Mouse (Mus musculus) neural tube, embryonic 13.5 days (tissue): ENCODE results near the gene Ermap. TPM values are rescaled to one million over a fixed set of nuclear protein-coding genes. Genes with fewer than 3 reads are reported as not detected.

Source experiments
- ATAC-seq: fragments of 200-750 bp; cut with Nextera tagmentation; 2 replicates; pipeline ENCODE4 v1.8.0; 2017; ENCODE audit warnings: low read depth, mild to moderate bottlenecking, moderate TSS enrichment, moderate library complexity
- H3K27ac ChIP-seq: fragments of 300-500 bp; sonication (generic); replicated peaks from 2 replicates; pipeline ENCODE4 v1.5.1; 2015; ENCODE audit warnings: moderate library complexity, mild to moderate bottlenecking, inconsistent platforms
- H3K27me3 ChIP-seq: fragments of 300-500 bp; sonication (generic); 2 replicates; pipeline ENCODE4 v1.6.1; 2015; ENCODE audit warnings: mild to moderate bottlenecking, inconsistent platforms
- H3K36me3 ChIP-seq: fragments of 300-500 bp; sonication (generic); 2 replicates; pipeline ENCODE4 v1.6.1; 2015; ENCODE audit warnings: mild to moderate bottlenecking, inconsistent platforms
- H3K4me1 ChIP-seq: fragments of 300-500 bp; sonication (generic); replicated peaks from 2 replicates; pipeline ENCODE4 v1.6.1; 2015; ENCODE audit warnings: inconsistent platforms
- H3K4me2 ChIP-seq: fragments of 300-500 bp; sonication (generic); 2 replicates; pipeline ENCODE4 v1.6.1; 2015; ENCODE audit warnings: inconsistent platforms, mild to moderate bottlenecking, moderate library complexity
- H3K4me3 ChIP-seq: fragments of 300-500 bp; sonication (generic); 2 replicates; pipeline ENCODE4 v1.5.1; 2015; ENCODE audit warnings: mild to moderate bottlenecking, inconsistent platforms
- H3K9ac ChIP-seq: fragments of 300-500 bp; sonication (generic); 2 replicates; pipeline ENCODE4 v1.6.1; 2015; ENCODE audit warnings: moderate library complexity, mild to moderate bottlenecking, inconsistent platforms
- H3K9me3 ChIP-seq: fragments of 300-500 bp; sonication (generic); 2 replicates; pipeline ENCODE4 v1.6.1; 2016; ENCODE audit warnings: inconsistent platforms
- WGBS: fragments of 180-500 bp; shearing (Covaris S2); methylation state at CpG from one replicate; pipeline ENCODE4 v1.1.7; 2015; 5-methylcytosine and 5-hydroxymethylcytosine counted together
- polyA plus RNA-seq: library from polyadenylated mRNA; unstranded; fragments of >200 nt; fragmentation: Nextera tagmentation; extraction: Ambion mirVana; gene quantifications from 2 replicates; pipeline ENCODE4 v1.2.1, GENCODE M21; 2015

The Ermap gene
- polyA plus RNA-seq, 1 experiment from 2014 or later = 1.5 TPM

- 17% methylated on average over 8 of the region's 8 CpGs for WGBS
- no peak overlapping the region for H3K4me3 ChIP-seq
- peaks cover 24% of the 10 kb centered on the region for H3K36me3 ChIP-seq
- H3K9me3 ChIP-seq = no peaks in the 10 kb centered on the region
- H3K27ac ChIP-seq = no peak overlapping the region
- H3K4me1 ChIP-seq = peaks cover 13% of the 10 kb centered on the region
- no peaks in the 10 kb centered on the region for H3K27me3 ChIP-seq
- peak; percentile 74; the same call in 1 of the 2 replicates for ATAC-seq
- no peak overlapping the region for H3K9ac ChIP-seq
- H3K4me2 ChIP-seq = no peak overlapping the region
Observed at GRCm38 (mm10) chr4:119204672-119205071, 14.9 kb upstream of the Ermap start.

- 82% methylated on average over 6 of the region's 6 CpGs for WGBS
- Histone ChIP-seq H3K4me3 (no peak overlapping the region), H3K4me2 (0 out of 2 replicates have a peak overlapping the region, but pooled peaks have one; percentile 70)
Observed at GRCm38 (mm10) chr4:119198105-119198504, 8.3 kb upstream of the Ermap start.

GRCm38 (mm10) chr4:119195582-119196320 is 5.9 kb upstream of the Ermap start:
- WGBS = 7% methylated on average over 18 of the region's 18 CpGs
- H3K9me3 ChIP-seq = no peaks in the 10 kb centered on the region
- H3K4me1 ChIP-seq = peaks cover 31% of the 10 kb centered on the region
- H3K36me3 ChIP-seq = peaks cover 18% of the 10 kb centered on the region
- peak overlapping the region; percentile 70 for H3K4me2 ChIP-seq
- H3K27me3 ChIP-seq = no peaks in the 10 kb centered on the region
- peak; percentile 30; the same call in 1 of the 2 replicates for ATAC-seq
- H3K9ac ChIP-seq = peak overlapping the region; percentile 81
- H3K27ac ChIP-seq = peak overlapping the region; percentile 85
- peak overlapping the region; percentile 63 for H3K4me3 ChIP-seq

More at GRCm38 (mm10) chr4:119198105-119198504, 8.3 kb upstream of the Ermap start:
- H3K9ac ChIP-seq = no peak overlapping the region
- peaks cover 31% of the 10 kb centered on the region for H3K4me1 ChIP-seq
- no peaks in the 10 kb centered on the region for H3K27me3 ChIP-seq
- H3K36me3 ChIP-seq = peaks cover 35% of the 10 kb centered on the region
- no peaks in the 10 kb centered on the region for H3K9me3 ChIP-seq
- no peak overlapping the region for H3K27ac ChIP-seq
- ATAC-seq = no peak

- Histone ChIP-seq H3K9ac (peak within 1 kb of the TSS; percentile 81), H3K4me2 (peak within 1 kb of the TSS; percentile 70), H3K27me3 (no peaks in the 10 kb centered on the region), H3K9me3 (no peaks in the 10 kb centered on the region), H3K4me1 (peaks cover 31% of the 10 kb centered on the region), H3K36me3 (peaks cover 11% of the 10 kb centered on the region; the same call in 1 of the 2 replicates), H3K27ac (peak within 1 kb of the TSS; percentile 85), H3K4me3 (peak within 1 kb of the TSS; percentile 63)
- ATAC-seq = peak; percentile 93
- WGBS = under 1% methylated on average over 29 of the region's 47 CpGs
Observed at GRCm38 (mm10) chr4:119194909-119195581, 5.2 kb upstream of the Ermap start, which contains the start of gene Svbp. Gene Svbp (plus strand): TSS chr4:119195306.

GRCm38 (mm10) chr4:119192757-119193156 is 2.9 kb upstream of the Ermap start:
- H3K4me1 ChIP-seq = peaks cover 22% of the 10 kb centered on the region
- no peak overlapping the region for H3K4me3 ChIP-seq
- no peak overlapping the region for H3K9ac ChIP-seq
- H3K36me3 ChIP-seq = 0 out of 2 replicates have a peak, but pooled peaks cover 1% of the 10 kb centered on the region
- H3K27ac ChIP-seq = no peak overlapping the region
- H3K27me3 ChIP-seq = no peaks in the 10 kb centered on the region
- WGBS = 83% methylated on average over 4 of the region's 4 CpGs
- no peak overlapping the region for H3K4me2 ChIP-seq
- no peak for ATAC-seq
- H3K9me3 ChIP-seq = no peaks in the 10 kb centered on the region

GRCm38 (mm10) chr4:119191273-119191672 is 1.5 kb upstream of the Ermap start:
- no peak overlapping the region for H3K9ac ChIP-seq
- no peak for ATAC-seq
- no peak overlapping the region for H3K27ac ChIP-seq
- peaks cover 7% of the 10 kb centered on the region for H3K4me1 ChIP-seq
- no peaks in the 10 kb centered on the region for H3K9me3 ChIP-seq
- no peaks in the 10 kb centered on the region for H3K27me3 ChIP-seq
- no peak overlapping the region for H3K4me2 ChIP-seq
- 74% methylated on average over 3 of the region's 3 CpGs for WGBS
- H3K36me3 ChIP-seq = no peaks in the 10 kb centered on the region
- no peak overlapping the region for H3K4me3 ChIP-seq

- H3K4me1 ChIP-seq = peaks cover under 1% of the 10 kb centered on the region; the same call in 1 of the 2 replicates
- H3K36me3 ChIP-seq = no peaks in the 10 kb centered on the region
- no peak for ATAC-seq
- H3K9ac ChIP-seq = no peak overlapping the region
- no peaks in the 10 kb centered on the region for H3K27me3 ChIP-seq
- no peak overlapping the region for H3K4me3 ChIP-seq
- WGBS = 86% methylated on average over 8 of the region's 8 CpGs
- no peak overlapping the region for H3K4me2 ChIP-seq
- no peak overlapping the region for H3K27ac ChIP-seq
- no peaks in the 10 kb centered on the region for H3K9me3 ChIP-seq
Observed at GRCm38 (mm10) chr4:119190618-119191017, 807 bp upstream of the Ermap start.

- H3K4me3 ChIP-seq = no peak overlapping the region
- no peaks in the 10 kb centered on the region for H3K27me3 ChIP-seq
- no peaks in the 10 kb centered on the region for H3K9me3 ChIP-seq
- 43% methylated on average over 6 of the region's 6 CpGs for WGBS
- no peak for ATAC-seq
- H3K27ac ChIP-seq = no peak overlapping the region
- no peaks in the 10 kb centered on the region for H3K4me1 ChIP-seq
- H3K9ac ChIP-seq = no peak overlapping the region
- no peaks in the 10 kb centered on the region for H3K36me3 ChIP-seq
- H3K4me2 ChIP-seq = no peak overlapping the region
Observed at GRCm38 (mm10) chr4:119189392-119189791, 419 bp downstream of the Ermap start.

GRCm38 (mm10) chr4:119188060-119188785 is 1.6 kb downstream of the Ermap start:
- H3K27ac ChIP-seq = no peak overlapping the region
- ATAC-seq = no peak
- no peaks in the 10 kb centered on the region for H3K36me3 ChIP-seq
- H3K4me3 ChIP-seq = no peak overlapping the region
- WGBS = 60% methylated on average over 11 of the region's 11 CpGs
- H3K9ac ChIP-seq = no peak overlapping the region
- H3K27me3 ChIP-seq = no peaks in the 10 kb centered on the region
- H3K9me3 ChIP-seq = no peaks in the 10 kb centered on the region
- no peaks in the 10 kb centered on the region for H3K4me1 ChIP-seq
- no peak overlapping the region for H3K4me2 ChIP-seq

GRCm38 (mm10) chr4:119185771-119186170 is 4.0 kb downstream of the Ermap start:
- Histone ChIP-seq H3K27me3 (no peaks in the 10 kb centered on the region), H3K4me3 (no peak overlapping the region)
- WGBS = 87% methylated on average over 4 of the region's 4 CpGs

GRCm38 (mm10) chr4:119183525-119183924 is 6.3 kb downstream of the Ermap start:
- H3K9me3 ChIP-seq = no peaks in the 10 kb centered on the region
- no peaks in the 10 kb centered on the region for H3K27me3 ChIP-seq
- H3K9ac ChIP-seq = no peak overlapping the region
- no peaks in the 10 kb centered on the region for H3K4me1 ChIP-seq
- ATAC-seq = no peak
- H3K27ac ChIP-seq = no peak overlapping the region
- H3K36me3 ChIP-seq = no peaks in the 10 kb centered on the region
- H3K4me3 ChIP-seq = no peak overlapping the region
- no peak overlapping the region for H3K4me2 ChIP-seq
- WGBS = 73% methylated on average over 1 of the region's 1 CpGs

More at GRCm38 (mm10) chr4:119185771-119186170, 4.0 kb downstream of the Ermap start:
- H3K4me1 ChIP-seq = no peaks in the 10 kb centered on the region
- no peaks in the 10 kb centered on the region for H3K36me3 ChIP-seq
- H3K9ac ChIP-seq = no peak overlapping the region
- H3K27ac ChIP-seq = no peak overlapping the region
- no peak for ATAC-seq
- H3K9me3 ChIP-seq = no peaks in the 10 kb centered on the region
- H3K4me2 ChIP-seq = no peak overlapping the region

GRCm38 (mm10) chr4:119181456-119181855 is 8.4 kb downstream of the Ermap start:
- Histone ChIP-seq H3K36me3 (no peaks in the 10 kb centered on the region), H3K27ac (no peak overlapping the region), H3K9me3 (no peaks in the 10 kb centered on the region), H3K4me1 (no peaks in the 10 kb centered on the region), H3K27me3 (no peaks in the 10 kb centered on the region), H3K9ac (no peak overlapping the region), H3K4me2 (no peak overlapping the region), H3K4me3 (no peak overlapping the region)
- 92% methylated on average over 9 of the region's 9 CpGs for WGBS
- ATAC-seq = no peak
